Mouse (Mus musculus) left cerebral cortex, adult 9 months (tissue): ENCODE data around the gene 0610010F05Rik.

Experiments
- DNase-seq, 2 experiments: peaks; one replicate each; pipeline ENCODE4 v3.0.0; 2022; ENCODE audit warnings: low spot score in 2 of 2

The 0610010F05Rik gene

DNA sequence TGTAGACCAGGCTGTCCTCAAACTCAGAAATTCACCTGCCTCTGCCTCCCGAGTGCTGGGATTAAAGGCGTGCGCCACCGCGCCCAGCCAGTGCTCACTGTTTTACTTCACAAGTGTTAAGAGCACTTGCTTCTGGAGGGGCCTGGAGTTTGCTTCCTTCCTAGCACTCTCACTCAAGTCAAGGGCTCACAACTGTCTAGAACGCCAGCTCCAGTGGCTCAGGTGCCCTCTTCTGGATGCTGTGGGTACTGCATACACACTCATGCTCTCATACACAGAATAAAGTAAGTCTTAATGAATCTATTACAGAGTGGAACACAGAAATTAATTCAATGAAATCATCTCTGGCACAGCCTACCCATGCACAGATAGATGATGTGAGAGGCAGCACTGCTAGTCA is 67.7 kb downstream of the 0610010F05Rik start:
- peak; percentile 16 to 89 for DNase-seq

DNA sequence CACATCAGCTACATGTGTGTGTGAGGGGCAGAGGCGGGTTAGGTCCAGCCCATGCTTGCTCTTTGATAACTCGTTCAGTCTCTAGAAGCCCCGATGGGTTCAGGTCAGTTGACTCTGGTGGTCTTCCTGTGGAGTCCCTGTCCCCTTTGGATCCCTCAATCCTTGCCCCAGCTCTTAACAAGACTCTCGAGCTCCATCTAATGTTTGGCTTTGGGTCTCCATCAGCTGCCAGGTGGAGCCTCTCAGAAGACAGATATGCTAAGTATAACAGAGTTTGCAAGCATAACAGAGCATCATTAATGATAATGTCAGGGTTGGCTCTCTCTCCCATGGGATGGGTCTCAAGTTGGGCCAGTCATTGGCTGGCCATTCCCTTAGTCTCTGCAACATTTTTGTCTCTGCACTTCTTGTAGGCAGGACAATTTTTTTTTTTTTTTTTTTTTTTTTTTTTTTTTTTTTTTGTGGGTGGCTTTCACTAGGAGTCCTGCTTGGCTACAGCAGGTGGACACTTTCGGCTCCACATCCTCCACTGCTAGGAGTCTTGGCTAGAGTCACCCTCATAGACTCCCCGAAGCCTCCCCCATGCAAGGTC is 76.3 kb downstream of the 0610010F05Rik start:
- DNase-seq = no peak

DNA sequence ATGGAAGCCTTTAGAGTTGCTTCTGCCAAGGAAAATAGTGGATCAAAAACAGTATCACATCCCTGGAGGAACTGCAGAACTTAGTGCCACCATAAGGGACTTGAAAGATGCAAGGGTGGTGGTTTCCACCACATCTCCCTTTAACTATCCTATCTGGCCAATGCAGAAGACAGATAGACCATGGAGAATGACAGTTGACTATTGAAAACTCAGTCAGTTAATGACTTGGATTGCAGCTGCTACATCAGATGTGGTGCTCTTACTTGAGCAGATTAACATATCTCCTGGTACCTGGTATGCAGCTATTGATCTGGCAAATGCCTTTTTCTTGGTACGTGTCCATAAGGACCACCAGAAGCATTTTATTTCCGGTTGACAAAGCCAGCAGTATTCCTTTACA is 96.0 kb downstream of the 0610010F05Rik start:
- DNase-seq = no peak

DNA sequence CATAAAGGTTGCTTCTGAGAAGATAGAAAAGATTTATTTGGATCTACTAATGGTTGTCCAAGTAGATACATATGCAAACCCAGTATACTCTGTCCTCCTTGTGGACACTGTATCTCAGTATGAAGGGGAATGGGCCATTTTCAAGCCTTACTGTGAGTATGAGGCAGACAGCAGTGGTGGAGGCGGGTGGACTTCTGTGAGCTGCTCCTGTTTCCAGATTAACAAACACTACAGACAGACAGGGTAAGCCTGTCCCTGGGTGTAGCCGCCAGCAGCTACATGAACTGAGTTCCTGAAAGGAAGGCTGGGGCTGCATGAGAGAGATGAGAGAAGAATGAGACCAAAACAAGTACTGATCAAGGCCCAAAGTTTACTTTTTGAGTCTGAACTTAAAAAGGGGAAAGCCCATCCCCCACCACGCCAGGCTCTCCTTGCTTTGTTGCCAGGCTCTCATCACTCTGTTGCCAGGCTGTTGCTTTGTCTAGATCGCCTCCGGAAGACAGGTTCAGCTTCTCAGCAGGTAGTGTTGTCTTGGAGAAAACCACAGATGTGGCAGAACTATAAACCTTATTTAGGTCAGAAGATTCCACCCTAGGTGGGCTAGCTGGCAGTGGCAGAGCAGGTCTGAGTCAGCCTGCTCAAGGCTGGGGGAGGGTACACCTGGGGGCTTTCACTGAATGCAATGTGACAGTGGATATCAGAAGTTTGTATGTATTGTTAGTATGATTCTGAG is 112.8 kb downstream of the 0610010F05Rik start, which contains the start of gene 1700093K21Rik:
TSS of gene 1700093K21Rik (minus strand) at position 683 of the 733 bp plus-strand sequence.
- peak in 1 of 2 experiments; percentile 5 for DNase-seq

DNA sequence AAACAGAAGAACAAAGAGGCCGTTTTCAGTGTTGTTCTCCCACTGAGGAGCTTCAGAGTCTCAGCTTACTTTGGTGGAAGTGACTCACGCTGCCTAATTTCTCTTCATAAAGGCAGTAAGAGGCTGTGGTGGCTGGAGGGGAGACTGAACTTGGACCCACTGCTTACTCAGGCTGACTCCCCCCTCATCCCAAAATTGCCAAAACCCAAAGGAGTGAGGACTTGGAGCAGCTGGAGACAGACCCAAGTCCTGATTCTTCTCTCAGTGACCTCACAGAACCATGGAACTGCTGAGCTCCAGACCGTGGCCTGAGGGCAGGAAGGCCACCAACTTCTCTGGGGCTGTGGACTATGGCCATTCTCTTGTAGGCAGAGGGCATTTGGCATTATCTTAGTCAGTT is 114.5 kb downstream of the 0610010F05Rik start:
- DNase-seq = no peak

DNA sequence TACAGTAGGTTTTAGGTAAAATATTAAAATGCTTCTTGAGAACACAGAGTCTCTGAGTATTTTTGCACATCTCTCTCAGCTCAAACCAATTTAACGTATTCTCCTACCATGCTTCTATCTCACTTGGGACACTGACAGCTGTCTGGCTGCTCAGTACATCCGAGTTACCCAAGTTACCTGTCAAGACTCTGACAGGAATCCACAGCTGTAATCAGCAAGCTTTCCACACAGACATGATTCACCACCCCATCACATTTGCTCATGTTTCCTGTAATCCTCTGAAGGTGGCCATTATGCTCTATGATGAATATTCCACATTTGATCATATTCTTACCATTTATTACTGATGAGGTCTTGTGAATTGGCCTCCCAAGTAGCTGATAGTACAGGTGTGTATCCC is 118.1 kb downstream of the 0610010F05Rik start:
- no peak for DNase-seq
